Mouse (Mus musculus) lung, adult 18-20 months (tissue): ENCODE measurements around the gene Fam198b.
A peak's percentile ranks its signal among the peaks of the same experiment; 100 is the strongest.

Source experiments
- DNase-seq, 2 experiments: peaks; one replicate each; pipeline ENCODE4 v3.0.0; 2022; ENCODE audit warnings: mixed read lengths in 2 of 2

Gene Fam198b

DNA sequence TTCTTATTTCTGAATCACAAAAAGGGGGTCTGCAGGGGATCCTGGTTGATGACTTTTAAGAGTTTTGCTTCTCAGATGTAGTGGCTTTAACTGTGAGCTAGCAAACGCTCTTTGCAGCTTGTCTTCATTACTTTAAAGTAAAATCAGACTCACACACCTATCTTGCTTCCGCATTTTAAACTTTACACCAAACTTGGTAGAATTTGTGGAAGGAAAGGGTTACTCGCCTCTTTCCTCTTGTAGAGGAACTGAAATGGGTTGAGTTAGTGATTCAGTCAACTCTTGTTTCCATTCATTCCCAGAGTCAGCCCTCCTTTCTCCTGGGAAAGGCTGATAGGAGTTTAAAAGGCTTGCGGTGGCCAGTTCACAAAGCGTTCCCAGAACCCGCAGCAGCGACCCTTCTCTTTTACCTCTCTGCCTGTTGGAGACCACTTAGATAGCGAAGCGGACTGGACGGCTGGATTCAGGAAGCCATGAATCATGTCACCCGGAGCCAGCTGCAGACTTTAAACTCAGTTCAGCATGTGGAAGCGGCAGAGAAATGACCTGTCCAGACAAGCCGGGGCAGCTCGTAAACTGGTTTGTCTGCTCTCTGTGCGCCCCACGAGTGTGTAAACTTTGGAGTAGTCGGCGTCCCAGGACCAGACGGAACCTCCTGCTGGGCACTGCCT, 1.5 kb downstream of the Fam198b start:
- peak; percentile 59 to 71 for DNase-seq

DNA sequence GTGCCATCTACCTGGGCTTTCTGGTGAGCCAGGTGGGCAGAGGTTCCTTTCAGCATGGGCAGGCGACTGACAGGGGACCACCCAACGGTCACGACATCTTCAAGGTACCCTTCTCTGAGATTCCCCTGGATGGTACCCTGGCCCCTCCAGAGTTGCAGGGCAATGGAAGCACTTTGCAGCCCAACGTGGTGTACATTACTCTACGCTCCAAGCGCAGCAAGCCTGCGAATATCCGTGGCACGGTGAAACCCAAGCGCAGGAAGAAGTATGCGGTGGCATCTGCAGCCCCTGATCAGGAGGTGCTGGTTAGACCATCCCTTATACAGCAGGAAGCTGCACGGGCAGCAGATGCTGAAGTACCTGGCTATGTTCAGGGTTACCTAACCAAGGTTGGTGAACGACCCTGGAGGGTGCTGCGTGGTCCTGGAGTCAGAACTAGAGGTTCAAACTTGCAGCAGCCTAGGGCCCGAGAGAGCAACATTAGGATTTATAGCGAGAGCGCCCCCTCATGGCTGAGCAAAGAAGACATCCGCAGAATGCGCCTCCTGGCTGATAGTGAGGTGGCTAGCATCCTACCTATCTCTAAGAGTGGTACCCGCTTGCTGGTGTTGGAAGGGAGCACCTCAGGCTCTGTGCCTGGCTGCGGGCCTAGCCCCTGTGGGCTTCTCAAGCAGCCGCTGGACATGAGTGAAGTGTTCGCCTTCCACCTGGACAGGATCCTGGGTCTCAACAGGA, 2.2 kb downstream of the Fam198b start:
- DNase-seq: peak; percentile 42 to 48

DNA sequence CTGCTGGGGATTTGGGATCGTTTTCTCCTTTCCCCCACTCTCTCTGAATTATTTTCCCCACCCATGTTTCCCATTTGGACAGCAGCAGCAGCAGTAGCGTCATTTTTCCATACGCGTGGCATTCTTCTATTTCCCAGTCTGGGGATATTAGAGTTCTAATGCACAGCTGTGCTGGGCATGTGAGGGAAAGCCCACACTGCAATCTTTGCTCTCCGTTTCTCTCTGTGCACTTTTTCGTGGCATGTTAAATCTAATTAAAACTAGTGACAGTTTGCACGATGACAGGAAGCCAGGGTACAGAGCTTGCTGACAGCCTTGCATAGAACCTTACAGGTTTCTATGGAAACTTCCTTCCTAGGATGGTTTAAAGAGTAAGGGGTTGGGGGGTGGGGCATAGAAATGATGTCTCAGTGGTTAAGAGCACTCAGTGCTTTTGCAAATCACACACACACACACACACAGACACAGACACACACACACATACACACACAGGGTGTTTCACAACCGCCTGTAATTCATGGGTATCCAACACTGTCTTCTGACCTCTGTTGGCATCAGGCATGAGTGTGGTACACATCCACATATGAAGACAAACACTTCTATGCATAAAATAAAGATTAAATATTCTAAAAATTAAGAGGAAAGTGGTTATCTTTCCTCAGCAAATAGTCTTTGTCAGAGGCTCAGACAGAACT, 3.0 kb downstream of the Fam198b start:
- DNase-seq: no peak

DNA sequence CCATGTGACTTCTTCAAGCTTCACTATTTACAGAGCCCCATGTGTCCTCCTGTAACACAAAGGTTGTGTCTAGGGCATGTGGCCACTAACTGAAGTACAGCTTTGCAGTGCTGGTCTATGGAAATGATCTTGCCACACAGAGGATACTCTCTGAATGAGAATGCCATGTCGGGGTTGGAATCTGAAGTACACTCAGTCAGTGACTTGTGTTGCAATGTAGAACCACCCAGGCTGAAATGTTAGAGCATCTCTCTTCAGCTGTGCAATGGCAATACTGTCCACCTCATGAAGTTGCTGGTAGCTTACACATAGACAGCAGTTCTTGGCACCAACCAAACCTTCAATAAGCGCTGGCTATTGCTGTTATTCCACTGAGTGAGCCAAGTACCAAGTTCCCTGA, 3.6 kb downstream of the Fam198b start:
- DNase-seq: no peak

DNA sequence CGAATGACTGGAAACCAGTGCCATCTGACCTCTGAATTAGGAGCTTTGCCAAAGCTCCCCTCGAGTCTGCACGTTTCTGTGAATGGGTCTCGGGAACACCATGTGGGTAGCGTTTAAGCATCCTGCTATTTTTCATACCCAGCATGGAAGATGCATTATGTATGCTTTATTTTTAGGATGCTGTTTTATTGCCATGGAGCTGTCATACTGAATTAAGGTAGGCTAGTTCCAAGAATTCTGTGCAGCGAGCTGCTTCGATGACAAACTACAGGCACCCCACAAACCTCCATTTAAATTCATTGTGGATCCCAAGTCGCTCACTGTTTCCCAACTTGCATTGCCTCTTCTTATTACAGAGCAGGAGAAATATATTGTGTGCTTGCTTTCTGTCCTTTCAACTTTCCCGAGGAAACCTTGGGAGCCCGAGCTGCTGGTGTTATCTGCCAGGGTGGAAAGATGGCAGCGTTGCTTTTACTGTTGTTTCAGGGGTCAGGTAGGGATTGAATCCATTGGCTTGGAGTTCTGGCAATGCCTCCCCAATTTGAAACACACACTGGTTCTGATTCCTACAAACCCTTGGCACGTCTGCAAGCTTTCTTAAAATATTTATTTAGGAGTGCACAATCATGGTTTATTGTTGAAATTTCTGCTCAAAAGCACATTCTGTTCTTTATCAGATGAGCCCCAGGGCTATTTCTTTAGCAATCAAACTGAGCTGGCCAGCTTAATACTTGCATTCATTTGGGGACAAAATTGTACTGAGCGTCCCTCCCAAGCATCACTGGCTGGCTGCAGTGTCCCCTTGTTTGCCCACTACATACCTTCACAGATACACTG, 13.4 kb downstream of the Fam198b start:
- peak in 1 of 2 experiments; percentile 27 for DNase-seq

DNA sequence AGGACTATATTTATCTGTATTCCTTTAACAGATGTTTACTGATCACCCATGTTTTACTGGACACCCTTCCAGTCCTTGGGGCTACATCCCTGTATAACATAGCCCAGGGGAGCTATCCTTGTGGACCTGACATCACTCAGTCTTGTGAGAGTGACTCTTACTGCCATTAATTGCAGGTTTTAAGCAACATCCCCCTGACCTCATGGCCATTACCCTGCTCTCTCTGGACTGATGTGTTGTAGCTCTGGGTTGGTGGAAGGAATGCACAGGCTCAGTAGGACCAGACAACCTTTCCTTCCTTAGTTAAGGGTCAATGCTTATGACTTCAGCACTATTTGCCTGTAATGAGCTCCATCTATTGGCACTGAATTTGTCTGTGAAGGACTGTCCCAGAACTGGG, 14.2 kb downstream of the Fam198b start:
- DNase-seq: no peak

DNA sequence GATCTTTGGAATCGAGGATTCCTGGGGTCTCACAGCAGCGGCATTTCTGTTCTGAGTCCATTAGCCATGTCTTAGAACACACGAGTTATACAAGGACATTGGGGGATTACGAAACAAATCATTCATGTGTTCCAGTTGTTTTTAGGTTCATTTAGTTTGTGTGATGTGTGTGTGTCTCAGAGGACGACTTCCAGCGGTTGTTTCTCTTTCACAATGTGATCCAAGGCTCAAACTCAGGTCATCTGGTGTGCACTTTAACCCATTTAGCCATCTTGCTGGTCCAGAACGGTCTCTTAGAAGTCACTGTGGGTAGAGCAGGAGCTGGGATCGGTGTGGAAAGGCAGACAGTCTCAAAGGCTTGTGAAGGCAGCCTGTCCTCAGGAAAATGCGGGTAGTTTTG, 15.6 kb downstream of the Fam198b start:
- peak in 1 of 2 experiments; percentile 29 for DNase-seq

DNA sequence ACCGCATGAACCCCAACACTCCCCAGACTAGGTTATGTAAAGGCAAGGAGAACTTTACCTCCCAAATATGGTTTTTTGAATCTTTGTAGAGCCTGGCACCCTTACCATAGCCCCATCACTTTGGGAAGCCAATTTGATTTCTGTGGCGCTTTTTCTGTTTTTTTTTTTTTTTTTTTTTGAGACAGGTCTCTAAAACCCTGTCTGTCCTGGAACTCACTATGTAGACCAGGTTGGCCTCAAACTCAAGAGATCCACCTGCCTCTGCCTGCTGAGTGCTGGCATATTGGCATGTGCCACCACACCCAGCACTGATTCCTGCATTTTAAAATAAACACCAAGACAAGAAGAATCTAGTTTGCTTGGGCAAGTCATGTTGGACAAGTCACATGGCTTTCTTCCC, 16.2 kb downstream of the Fam198b start:
- DNase-seq: no peak

DNA sequence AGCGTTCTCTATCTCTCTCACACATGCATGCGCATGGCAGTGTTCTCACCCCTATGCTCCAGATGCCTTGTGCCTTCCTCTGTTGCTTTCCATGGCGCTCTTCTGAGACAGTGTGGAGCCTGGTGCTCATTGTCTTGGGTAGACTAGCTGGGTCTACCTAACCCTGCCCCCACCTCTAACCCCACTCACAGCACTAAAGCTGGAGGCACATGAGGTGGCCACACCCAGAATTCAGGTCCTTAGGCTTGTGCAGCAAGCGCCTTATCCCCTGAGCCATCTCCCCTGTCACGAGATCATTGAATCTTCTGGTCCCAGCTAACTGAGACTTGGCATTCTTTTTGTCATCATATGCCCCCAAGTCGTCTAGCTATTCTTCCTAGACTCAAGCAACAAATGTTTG, 17.0 kb downstream of the Fam198b start:
- DNase-seq: no peak

DNA sequence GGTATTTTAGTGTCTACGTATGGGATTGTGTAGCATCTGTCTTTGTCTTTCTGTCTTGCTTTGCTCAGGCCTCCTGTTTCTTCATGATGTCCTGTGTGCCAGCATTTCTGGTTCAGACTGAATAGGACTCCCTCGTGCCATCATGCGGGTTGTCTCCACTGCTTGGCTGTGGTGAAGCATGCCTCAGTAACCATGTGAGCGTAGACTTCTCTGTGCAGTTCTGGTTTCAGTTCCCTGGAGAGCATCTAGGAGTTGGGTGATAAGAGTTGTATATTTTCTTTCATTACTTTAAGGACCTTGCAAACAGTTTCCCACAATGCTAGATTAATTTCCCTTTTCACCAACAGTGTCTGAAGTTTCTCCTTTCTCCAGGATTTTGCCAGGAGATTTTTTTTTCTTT, 17.4 kb downstream of the Fam198b start:
- no peak for DNase-seq

DNA sequence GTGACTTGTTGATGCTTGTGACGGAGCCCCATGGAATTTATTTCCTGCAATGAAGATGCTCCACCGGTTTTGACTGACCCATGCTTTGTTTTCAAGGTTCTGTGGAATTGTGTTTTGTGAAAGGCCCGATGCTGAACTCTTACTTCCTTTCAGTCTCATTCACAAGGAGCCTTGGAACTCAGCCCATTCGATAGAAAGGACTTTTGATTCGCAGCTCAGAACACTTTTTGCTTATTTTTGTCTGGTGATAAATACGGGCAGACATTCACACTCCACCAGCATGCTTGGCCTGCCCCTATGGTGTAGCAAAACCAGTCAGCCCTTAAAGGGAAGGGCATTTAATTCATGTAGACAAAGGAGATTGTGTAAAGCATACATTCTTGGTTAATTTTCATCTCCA, 19.5 kb downstream of the Fam198b start:
- DNase-seq: no peak

DNA sequence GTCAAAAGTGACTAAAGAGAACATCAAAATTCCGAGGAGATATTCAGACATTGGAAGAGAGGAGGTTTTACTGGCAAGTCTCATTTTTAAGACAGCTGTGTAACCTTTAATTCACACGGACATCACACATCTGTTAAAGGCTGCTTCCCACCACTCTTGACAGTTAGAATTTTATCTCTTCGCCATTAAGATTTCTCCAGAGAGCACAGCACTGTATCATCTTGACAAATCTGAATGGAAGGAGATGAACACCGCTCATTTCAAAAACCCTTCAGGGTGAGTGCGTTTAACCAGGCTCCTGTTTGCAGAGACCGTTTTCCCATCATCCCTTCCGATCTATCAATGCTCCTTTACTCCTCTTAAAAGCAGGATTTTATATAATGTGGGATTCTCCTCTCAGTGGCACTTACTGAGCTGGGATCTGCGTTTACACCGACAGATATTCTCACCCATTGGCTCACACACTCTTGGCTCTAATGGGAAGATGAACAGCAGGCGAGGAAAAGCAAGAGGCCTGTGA, 20.0 kb downstream of the Fam198b start:
- DNase-seq: no peak

DNA sequence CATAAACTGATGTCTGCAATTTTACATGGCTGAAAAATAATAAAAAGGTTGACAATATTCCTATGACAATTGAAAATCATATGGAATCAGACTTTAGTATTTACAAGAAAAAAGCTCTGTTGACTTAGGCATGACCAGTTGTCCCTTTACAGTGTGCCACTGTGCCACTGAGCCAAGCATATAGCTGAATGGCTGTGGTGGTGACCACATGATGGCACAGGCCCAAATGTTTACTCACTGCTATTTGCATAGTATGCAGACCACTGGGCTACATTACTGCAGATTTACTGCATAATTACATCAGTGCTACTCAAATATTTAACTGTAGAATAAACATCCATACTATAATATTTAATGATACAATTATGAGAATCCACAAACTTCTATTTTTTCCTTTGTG, 21.1 kb downstream of the Fam198b start:
- no peak for DNase-seq

DNA sequence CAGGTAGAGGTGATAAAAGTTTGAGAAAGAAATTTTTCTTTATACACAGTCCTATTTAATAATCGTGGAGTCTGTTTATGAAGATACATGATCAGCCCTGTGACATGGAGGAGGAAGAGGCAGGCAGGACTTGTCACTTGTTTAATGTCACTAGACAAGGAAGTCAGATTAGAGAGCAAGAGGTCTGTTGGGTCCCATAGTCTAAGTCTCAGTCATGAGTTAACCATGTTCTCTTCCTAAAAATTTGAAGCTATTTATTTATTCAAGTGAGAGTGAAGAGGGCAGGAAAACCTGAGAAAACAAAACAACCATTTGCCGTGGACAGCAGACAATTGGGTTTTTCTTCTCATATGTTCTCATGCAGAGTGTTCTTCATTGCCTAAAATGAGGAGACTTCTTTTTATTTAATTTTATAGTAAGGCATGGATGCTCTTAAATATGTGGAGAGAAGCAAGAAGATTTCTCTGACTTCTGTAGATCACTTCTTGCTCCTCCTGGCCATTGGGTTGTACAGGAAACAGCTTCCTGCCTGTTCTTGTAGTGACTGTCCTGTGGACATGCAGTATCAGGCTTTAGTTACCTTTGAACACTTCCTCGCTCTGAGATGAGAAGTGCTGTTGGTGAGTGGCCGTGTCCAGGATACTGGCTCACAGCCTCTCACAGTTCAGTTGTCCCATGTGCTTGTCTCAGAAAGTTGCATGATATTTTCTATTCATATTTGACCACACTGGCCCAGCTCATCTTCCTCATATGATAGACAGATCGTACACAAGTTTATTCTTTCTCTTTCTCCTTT, 22.1 kb downstream of the Fam198b start:
- no peak for DNase-seq

DNA sequence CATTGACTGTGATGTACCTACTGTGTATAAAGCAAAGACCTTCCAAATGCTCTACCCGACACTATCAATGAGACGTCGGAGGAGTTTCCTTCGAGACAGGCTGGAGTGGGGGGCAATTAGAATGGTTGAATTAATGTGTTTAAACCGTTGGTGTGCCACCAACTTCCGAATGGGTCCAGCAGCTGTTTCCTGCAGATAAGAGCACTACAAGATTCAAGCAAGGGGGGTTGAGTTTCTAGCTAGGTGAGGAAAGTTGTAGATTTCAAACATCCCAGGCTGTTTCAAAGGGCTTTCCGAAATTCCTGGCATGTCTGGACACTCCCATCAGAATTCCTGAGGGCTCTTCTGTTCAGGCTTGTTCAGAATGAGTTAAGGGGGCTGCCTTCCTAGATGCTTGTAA, 22.9 kb downstream of the Fam198b start:
- DNase-seq: peak; percentile 37 to 62

DNA sequence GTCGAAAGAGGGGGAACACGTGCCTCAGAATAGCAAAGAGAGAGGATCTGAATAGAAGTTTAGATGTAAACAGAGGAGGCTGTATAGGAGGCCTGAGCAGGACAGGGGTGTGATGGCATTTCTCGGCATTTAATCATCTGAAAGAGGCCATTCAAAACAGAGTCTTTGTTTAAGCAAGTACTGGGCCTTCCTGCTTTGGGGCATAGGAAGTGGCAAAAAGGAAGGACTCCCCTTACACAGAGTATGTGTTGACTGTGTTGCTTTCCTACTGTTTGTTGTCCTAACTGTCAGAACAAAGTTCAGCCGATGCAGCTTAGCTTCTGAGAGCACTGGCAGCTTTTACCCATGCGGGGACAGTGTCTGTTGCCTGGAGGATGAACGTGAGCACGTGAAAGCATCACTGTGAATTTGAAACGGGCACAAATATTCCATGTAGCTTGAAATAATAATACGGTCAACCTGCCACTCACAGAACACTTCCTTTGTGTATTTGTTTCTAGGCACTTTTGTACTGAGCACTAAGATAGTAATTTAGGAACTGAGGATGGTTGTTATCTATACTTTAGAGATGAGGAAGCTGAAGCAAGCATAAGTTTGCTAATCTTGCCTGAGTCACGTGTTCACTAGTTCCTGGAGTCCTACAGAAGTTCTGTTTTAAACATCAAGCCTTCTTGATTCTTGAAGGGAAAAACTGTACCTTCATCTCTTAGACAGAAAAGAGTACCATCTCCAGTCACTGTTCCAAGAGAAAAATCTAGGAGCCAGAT, 26.2 kb downstream of the Fam198b start:
- no peak for DNase-seq

DNA sequence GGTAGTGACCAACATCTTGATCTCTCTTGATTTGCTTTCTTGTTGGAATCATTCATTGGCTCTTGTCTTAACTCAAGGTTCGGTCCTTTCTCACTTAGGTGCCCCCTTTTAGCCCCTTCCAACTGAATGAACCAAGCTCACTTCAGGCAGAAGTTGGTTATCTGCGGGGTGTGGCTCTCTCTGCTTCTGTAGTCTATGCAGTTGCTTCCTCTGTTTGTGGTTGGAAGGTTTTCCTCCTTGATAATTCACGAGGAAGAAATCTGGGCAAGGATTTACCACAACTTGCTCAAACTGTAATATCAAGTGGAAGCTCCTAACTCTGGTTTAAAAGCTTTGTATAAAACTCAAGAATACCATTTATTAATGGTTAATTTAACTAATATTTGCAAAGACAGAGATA, 26.8 kb downstream of the Fam198b start:
- no peak for DNase-seq

DNA sequence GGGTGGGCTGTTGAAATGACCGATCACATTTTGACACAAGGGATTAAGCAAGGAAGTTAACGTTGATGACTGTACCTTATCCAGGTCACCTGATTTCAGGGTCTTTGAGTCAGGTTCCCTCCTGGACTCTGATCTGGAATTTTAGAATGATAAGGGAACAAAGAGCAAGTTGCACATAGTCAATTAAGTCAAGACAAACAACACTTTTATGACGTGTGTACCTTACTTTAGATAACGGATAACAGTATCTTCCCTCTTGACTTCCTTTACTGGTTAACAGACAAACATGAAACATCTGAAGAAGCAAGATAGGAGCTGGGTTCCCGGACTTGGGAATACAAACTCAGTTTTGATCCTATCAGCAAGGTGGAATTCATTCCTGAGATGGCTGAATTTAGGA, 29.7 kb downstream of the Fam198b start:
- no peak for DNase-seq

DNA sequence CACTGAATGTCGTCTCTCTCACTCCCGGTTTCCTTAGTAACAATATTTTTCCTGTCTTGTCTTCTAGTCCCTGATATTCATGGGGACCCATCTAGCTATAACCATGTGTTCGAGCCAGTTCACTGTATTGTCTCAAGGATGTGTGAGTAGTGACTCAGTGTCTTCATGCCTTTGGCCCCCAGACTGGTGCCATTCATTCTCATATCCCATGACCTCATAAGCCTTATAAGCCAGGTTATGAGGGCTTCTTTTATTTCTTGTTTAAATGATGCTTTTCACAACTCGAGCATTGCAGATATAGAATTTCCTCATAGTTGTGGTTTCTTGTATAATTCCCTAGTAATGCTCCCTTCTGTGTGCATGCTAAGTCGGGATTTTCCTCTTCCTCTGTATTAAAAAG, 31.9 kb downstream of the Fam198b start:
- no peak for DNase-seq

DNA sequence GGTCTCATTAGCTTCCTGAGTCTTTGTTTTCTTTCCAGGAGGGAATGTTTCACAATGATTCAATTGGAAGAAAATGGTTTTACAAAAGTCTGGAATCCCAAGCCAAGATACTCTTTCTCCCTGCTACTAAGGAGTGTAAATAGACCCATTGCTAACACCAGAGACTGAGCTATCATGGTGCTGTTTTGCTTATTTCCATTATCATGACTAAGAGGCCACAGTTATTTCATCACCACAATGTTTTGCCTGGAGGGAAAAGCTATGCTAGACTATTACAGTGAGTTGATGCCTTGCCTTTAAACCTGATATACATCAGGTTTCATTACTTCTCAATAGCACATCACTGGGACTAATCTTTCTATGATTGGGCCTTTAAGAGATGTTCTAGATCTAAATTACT, 34.4 kb downstream of the Fam198b start:
- no peak for DNase-seq
